Mouse (Mus musculus): Measurements from ENCODE around the gene Rnase9.
"Not testable (repeated sequence)": the region's sequence is repeated elsewhere in the genome, so short reads cannot be mapped to it uniquely, and the experiment has no call there.

Gene Rnase9

GRCm38 (mm10) chr14:51050063-51050462 lies 8.4 kb upstream of the Rnase9 start, which contains the start of gene Rnase11:
Gene Rnase11 (minus strand): TSS chr14:51050163.
- no peak for DNase-seq (ENCODE audit: low spot score in 2 of 2)

GRCm38 (mm10) chr14:51047846-51048245 lies 6.2 kb upstream of the Rnase9 start:
- no peak for DNase-seq (ENCODE audit: low spot score in 2 of 2)

- DNase-seq (ENCODE audit: low spot score in 2 of 2): no peak
Measured at GRCm38 (mm10) chr14:51036214-51036613, 5.5 kb downstream of the Rnase9 start.

- DNase-seq (ENCODE audit: low spot score in 2 of 2): no peak
Measured at GRCm38 (mm10) chr14:51035206-51035605, 6.5 kb downstream of the Rnase9 start.

GRCm38 (mm10) chr14:51027387-51028155 lies 14.1 kb downstream of the Rnase9 start:
- no peak for DNase-seq (ENCODE audit: low spot score in 2 of 2)

GRCm38 (mm10) chr14:51026391-51027133 lies 15.1 kb downstream of the Rnase9 start:
- peak; percentile 42 to 43 for DNase-seq (ENCODE audit: low spot score in 2 of 2)

- no peak for DNase-seq (ENCODE audit: low spot score in 2 of 2)
Measured at GRCm38 (mm10) chr14:51024820-51025219, 16.8 kb downstream of the Rnase9 start.

DNA sequence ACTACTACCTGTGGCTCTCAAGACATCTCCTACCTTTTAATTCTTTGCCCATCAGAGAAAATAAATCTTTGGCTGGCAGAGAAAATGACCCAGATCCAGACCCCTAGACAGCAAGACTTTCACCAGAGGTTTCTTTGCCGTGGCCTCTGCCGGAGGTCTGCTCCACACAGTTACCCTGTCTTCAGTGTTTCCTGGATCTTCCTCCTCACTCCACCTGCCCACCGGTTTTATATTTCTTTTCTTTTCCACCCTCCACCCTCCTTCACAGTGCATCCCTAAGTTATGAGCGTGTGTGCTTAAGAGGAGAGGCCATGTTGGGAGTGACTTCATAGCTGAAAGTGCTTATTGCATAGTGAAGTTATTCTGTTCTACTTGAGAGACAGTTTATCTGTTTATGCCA lies 18.2 kb downstream of the Rnase9 start:
- no peak for DNase-seq (ENCODE audit: low spot score in 2 of 2)

GRCm38 (mm10) chr14:51017256-51017655 lies 24.4 kb downstream of the Rnase9 start:
- DNase-seq (ENCODE audit: low spot score in 2 of 2): no peak

DNA sequence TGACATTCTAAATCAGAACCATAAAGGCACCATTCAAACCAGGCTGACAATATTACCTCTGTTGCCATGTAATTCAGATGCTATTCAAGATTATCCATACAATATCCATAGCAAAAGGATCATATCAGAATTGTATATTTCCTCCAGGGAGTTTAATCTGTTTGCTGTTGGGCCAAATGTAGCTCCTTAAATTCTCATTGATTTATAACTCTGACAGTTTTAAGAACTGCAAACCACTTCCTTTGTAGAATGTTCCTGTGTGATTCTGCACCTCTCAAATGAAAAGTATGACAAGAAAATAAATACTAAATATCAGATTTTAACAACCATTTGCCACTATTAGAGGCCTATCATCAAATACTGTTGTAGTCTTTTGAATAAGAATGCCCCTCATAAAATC lies 25.9 kb downstream of the Rnase9 start:
- DNase-seq (ENCODE audit: low spot score in 2 of 2): no peak

DNA sequence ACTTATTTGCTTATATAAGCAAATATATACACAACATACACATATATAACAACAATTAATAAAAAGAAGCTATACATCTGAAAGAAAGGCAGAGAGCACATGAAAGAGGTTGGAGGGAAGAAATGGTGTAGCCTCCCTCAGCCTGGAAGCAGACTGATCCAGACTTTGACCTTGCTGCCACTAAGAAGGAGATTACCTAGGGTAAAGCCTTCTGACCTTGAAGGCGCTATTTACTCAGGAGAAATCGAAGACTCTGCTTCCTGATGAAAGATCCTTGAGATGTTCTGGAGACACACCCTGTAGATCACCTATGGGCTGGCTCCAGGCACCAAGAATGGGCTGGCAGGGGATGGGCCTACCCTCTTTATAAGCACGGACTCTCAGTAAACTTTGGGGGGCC lies 26.9 kb downstream of the Rnase9 start:
- DNase-seq (ENCODE audit: low spot score in 2 of 2): not testable (repeated sequence)

- DNase-seq (ENCODE audit: low spot score in 2 of 2): no peak
Measured at GRCm38 (mm10) chr14:51009572-51009971, 32.1 kb downstream of the Rnase9 start.

DNA sequence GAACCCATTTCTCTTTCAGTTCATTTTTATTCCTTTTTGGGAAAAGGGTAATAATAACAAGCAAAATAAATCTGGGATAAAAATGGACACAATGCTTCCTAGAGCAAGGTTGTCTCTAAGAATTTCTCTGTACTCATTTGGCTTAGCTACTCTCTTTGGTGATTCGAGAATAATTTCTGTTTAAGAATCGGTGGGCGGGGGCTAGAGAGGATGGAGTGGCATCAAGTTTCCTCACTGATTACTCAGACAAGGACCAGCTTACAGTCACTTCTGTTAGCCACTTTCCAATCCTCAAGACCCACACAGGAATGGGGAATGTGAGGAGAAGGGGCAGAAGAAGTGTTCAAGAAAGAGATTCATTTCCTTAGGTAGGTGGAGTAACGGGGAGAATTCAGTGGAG lies 32.9 kb downstream of the Rnase9 start:
- no peak for DNase-seq (ENCODE audit: low spot score in 2 of 2)

GRCm38 (mm10) chr14:51007914-51008713 lies 33.6 kb downstream of the Rnase9 start:
- DNase-seq (ENCODE audit: low spot score in 2 of 2): peak; percentile 32 to 43

DNA sequence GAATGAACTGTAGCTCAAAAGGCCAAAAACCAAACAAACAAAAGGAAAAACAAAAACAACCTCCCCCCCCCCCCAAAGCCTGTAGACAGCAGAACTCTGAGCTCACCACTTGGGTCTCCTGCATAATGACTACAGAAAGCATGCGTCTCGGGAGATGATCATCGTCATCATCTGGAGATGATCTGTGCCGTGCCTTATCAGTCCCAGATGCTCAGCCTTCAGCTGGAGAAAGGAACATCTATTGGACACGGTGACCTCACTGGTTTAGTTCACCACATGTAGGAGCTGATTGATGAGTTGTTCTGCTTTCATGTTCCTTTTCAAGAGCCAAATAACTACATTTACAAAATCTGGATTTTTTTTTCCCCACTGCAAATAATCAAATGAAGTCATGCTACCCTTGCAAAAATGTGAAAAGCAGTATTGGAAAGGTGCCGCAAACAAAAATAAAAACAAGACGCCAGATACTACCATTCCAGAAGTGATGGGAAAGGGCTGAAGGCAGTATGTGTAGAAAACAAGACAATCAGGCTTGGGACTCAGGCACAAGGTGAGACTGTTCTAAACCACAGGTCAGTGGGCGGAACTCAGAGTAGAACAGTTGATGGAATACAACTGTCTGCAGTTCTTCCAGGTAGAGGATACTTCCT lies 34.4 kb downstream of the Rnase9 start, which contains the start of gene Rnase10:
TSS of gene Rnase10 (plus strand) at position 600 of the 650 bp plus-strand sequence.
- DNase-seq (ENCODE audit: low spot score in 2 of 2): no peak

DNA sequence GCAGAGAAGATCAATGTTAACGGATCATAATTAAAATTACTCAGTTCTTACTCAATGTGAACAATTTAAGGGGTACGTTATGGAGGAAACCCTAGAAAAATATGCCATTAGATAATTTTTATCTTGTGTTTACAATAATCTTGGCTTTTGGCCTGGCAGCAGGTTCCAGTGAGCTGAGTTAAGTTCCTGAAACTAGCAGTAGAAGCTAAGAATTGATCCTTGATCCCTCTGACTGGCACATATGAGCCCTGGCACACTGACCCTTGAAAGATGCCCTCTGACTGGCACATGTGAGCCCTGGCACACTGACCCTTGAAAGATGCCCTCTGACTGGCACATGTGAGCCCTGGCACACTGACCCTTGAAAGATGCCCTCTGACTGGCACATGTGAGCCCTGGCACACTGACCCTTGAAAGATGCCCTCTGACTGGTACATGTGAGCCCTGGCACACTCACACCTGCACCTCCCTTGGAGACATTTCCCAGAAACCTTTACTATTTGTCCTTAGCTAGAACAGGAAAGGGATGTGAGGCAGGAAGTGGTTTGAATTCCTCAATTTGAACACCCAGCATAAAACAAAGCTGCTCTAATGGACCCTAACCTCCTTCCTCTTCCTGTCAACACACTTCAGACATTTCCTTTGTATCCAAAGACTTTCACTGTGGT lies 43.5 kb downstream of the Rnase9 start:
- DNase-seq (ENCODE audit: low spot score in 2 of 2): no peak

- no peak for DNase-seq (ENCODE audit: low spot score in 2 of 2)
Measured at GRCm38 (mm10) chr14:50997088-50997487, 44.6 kb downstream of the Rnase9 start.

DNA sequence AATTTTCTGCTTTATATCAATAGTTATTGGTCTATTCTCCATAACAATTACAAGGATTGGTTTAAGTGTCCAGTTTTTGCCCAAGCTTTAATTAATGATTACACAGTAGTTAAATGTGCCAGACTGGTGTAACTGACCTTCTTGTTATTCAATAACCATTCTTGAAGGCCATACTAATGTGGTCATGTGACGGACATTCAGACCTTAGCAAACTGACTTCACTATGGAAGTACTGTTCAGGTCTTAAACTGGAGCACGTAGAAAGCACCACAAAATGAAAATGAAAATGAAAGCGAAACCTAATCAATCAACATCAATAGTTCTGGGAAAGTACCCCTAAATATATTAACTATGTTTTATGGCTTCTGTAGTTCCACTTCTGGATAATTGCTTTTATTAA lies 50.6 kb downstream of the Rnase9 start:
- DNase-seq (ENCODE audit: low spot score in 2 of 2): no peak

Data from right cerebral cortex, postnatal 36 days (tissue).